Mouse (Mus musculus) right cerebral cortex, adult 2 months (tissue): ENCODE results near the gene Slc6a15.
A peak's percentile ranks its signal among the peaks of the same experiment; 100 is the strongest.

Source experiments
- DNase-seq, 2 experiments: peaks; one replicate each; pipeline ENCODE4 v3.0.0; 2021 to 2022; ENCODE audit warnings: low spot score in 2 of 2

Slc6a15 gene

DNA sequence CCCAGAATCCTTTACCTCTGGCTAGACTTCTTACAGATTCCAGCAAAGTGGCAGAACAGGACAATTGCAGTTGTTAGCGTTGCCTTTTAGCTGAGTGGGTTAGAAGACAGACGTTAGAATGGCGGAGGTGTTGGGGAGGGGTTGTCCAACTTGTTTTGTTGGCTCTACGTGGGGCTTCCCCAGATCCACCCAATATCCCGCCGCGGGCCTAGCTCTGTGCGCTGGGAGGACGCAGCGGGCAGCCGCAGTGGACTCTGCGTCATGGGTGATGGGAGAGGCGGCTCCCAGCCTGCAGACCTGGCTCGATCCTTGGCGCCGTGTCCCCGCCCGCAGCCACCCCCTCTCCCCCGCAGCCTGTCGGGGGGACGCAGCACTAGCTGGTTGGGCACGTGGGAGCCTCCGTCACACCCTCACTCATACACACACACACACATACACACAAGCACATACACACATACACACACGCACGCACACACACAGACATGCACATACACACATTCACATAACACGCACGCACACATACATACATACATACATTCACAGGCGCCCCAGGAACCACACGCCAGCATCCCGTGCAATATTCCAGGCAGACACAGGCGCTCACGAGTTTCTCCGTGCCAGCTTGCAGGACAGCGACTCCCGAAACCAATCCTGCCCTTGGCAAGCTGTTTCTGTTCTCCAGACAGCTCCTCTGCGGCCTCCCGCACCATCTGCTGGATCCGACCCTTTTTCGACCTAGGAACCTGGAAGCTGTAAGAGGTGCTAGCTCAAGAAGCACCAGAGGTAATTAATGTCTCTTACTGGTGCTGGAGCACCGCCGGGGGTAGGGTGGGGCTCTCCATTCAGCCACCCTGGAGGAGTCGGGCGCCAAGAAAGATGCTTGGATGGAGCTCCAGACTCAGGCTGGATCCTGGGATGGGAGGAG, at the start of gene Slc6a15:
Slc6a15 (plus strand) TSS at position 413 of the 925 bp plus-strand sequence.
- DNase-seq, result peak; percentile 55 to 67

DNA sequence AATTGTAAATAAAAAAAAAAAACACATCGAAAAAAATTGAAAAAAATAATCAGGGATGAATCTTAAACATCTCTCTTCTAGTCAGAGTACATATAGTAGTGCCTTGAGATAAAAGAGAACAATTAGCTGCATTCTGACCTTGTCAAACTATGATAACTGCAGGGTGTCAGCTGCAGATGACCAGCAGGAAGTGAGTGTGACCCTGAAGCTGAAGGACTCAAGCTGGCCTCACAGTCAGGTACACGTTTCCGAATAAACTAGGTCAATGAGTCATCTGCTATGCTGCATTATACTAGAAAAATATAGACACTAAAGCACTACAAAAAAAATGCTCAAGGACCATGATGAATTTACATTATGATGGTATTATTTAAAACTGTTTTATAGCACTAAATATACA, 45.6 kb upstream of the Slc6a15 start:
- no peak for DNase-seq

DNA sequence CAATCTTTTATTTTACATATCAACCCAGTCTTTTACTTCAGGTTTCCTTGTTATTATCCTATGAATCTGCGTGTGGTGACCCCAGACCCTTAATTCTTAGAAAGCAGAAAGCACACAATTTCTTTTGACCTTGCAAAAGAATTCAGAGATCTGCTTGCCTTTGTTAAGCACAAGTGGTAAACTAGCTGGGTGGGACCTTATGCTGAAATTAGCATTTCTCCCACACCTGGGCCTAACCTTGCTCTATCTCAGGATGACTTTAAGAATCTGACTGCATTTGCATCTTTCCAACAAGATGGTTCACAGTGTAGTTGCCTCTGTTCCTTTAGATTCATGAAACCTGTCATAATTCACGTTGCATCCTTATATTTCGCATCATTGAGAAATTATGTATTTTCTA, 44.2 kb upstream of the Slc6a15 start:
- no peak for DNase-seq

DNA sequence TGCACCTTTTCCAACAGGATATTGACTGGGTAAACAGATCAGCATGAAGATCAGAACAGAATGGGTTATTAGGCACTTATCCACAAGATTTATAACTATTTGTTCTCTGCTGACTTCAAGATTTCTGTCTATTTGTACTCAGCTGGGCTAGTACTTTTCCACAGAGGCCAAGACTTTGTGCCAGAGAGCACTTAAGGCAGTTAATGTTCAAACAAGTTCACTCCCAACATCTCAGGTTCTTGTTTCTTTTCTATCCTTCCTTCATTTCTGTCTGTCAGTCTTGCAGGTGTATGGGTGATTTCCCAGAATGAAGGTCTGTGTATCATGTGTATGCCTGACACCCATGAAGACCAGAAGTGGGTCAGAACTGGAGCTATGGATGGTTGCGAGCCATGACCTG, 33.3 kb upstream of the Slc6a15 start:
- no peak for DNase-seq

DNA sequence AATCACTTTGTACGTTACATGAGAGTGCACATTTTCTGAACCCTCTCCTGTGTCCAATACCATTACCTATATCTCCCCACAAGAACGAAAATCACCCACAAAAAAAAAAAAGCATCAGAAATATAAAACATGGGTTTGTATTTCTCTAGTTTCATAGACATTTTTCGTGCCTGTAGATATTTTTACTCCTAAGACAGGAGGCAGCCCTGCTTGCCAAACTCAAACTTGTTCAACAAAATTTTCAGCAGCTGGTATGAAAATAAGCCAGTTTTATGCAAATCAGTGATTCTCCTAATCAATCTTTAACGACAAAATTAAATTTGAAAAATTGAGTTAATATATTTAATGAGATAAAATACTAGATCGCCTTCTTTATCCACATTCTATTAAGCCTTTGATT, 27.7 kb upstream of the Slc6a15 start:
- DNase-seq, result no peak

DNA sequence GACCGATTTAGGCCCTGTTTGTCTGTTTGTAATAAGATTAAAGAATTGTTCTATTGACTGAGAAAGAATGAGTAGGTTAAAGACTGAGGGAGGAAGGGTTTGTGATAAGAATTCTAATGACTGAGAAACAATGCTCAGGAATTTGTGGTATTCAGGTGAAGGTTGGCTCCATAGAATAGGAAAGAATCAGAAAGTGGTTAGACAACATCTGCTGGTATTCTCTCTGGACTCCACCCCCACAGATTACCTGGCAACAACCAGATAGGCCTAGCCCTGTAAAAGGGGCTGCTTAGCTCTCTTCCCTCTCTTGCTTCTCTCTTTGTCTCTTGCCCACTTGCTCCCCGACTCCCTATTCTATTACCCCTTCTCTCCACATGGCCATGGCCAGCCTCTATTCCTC, 20.8 kb upstream of the Slc6a15 start:
- no peak for DNase-seq

DNA sequence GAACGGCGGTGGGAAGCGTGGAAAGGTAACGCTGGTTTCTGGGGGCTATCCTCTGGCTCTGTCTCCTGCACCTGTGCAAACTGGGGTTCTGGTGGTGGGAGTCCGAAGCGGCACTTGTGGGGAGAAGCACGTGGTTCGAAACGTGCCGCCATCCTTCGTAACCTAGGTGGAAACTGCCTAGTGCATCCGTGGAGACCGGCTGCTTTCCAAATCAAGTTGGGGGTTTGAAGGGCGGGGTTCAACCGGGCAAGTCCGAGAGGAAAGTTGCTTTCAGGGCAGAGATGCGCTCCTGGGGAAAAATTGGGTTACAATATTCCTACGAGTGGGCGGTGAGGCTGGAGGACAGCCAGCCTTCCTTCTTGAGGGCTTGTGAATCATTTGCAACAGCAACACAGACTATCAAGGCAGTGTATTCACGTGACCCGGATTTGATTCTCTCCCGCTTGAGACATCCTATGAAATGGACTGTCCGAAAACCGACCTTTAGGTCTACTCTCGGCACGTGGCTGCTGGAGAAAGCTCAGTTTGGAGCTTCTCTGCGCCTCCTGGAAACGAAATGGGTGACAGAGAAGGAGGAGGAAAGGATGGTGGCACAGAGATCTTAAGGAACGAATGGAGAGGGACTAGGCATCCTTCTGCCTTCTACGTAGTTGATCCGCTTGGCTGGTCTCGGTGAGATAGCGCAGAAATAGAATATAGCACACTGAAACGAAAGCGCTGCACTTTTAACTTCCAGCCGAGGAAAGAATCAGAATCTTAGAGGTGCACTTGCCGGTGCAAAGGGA, 905 bp downstream of the Slc6a15 start:
- peak; percentile 70 to 74 for DNase-seq

DNA sequence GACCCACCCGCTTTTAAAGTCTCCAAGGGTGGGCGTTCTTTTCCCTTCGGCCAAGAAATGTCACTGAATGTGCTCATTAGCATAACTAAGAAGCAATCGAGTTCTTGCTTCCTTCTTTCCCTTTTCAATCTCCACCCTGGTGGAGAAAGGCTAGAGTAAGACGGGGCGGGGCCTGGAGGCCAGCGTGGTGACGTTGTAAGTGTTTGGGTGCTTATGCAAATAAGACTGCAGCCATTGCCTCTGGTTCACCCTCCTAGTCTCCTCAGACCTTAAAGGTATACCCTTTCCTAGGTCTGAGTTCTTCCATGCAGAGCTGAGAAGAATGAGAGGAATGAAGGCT, 1.5 kb downstream of the Slc6a15 start:
- peak; percentile 67 to 75 for DNase-seq

DNA sequence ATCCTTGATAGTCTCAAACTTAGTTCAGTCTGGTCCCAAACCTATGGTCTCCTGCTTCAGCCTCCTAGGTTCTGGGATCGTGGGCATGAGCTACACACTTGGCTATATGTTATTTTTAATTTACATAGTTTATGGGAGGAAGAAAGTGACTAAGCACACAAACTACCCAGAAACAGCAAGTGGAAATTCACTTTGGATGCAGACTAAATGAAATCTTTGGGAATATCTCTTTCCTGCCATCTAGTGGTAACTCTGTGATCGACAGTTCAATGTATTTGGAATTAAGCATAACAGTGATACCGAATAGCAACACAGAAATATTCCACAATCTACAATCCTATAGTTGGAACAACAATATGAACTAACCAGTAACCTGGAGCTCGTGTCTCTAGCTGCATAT, 34.6 kb downstream of the Slc6a15 start:
- DNase-seq, result peak in 1 of 2 experiments; percentile 62

DNA sequence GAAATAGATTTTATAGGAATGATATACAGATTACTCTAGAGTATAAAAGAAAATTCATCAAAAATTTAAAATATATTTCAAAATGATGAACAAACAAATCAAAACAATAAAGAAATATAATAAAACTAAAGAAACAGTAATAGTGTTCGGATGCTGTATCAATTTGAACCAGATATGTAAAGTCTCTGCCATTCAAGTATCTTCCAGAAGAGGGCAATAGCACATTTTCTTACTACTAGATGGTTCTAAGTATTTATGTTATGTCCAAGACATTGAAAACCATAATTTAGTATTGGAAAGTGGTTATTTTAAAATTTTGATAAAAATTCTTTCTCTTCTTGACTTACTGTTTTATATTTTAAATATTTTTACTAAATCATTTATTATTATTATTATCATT, 60.1 kb downstream of the Slc6a15 start:
- DNase-seq, result no peak

DNA sequence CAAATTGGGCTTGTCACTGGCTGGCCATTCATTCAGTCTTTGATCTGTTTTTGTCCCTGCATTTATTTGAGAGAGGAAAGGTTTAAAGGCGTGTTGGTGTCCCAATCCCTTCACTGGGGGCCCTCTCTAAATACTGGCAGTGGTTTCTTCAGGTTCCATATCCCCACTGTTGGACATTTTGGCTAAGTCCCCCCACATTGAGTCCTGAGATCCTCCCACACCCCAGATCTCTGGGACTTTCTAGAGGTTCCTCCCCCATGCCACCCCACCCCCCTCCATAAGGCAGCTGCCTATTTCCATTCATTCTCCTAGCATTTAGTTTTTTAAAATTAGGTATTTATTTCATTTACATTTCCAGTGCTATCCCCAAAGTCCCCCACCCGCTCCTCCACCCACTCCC, 75.0 kb downstream of the Slc6a15 start:
- DNase-seq, result no peak

DNA sequence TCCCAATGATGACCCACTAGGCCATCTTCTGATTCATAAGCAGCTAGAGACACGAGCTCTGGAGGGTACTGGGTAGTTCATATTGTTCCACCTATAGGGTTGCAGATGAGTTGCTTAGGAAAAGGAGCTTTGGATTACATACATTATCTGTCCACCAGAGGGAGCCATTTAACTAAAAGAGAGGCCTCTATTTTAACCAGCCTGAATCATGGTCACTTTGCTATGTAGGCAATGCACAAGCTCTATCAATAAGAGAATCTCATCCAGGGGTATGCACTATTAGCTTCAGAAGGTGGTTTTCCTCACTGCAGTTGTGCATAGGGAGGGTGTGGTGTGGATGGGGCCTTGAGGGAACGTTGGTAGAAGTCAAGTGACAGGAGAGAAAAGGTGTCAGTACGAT, 75.5 kb downstream of the Slc6a15 start:
- peak; percentile 27 to 30 for DNase-seq

DNA sequence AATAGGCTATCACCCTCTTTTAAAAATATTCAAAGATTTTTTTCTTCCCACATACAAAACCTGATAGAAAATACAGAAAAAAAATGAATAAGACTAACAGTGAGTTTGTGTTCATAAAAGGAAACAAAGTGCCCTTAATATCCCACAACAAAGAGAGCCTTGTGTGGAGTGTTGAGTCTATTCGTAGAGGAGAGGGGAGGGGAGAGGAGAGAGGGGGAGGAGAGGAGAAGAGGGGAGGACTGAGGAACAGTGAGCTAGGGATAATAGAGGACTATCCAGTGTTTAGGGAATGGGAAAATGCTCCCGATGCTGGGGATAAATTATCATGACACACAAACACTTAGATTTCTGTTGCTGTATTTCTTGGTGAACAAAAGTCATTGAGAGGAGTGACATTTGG, 80.8 kb downstream of the Slc6a15 start:
- DNase-seq, result no peak

DNA sequence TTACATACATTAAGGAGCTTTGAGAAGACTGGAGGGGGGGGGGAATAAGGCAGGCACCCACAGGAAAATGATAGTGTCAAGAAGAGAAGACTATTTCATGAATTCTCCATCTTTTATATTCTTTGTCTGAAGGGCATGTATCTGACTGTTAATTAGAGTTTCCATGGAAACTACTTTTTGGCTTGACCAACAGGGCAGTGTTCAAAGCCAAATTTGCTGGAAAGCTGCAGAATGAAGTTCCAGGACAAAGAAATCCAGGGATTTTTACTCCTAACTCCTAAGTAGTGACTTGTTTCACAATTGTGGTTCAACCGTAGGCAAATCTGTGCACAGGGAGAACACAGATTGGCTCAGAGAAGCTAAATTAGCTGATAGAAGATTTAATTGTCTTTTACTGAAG, 90.3 kb downstream of the Slc6a15 start:
- no peak for DNase-seq
